Mouse (Mus musculus) left cerebral cortex, postnatal 10 days (tissue): ENCODE results near the gene Dock1. TPM values are rescaled to one million over a fixed set of nuclear protein-coding genes. Genes with fewer than 3 reads are reported as not detected.

Source experiments
- DNase-seq, 2 experiments: peaks; one replicate each; pipeline ENCODE4 v3.0.0; 2021 to 2022; ENCODE audit warnings: low spot score in 2 of 2, mixed read lengths in 1 of 2; ENCODE audit errors: extremely low spot score in 1 of 2
- intact Hi-C: fragments of 180-260 bp; cut with DNase I; formaldehyde crosslinking; loops from one replicate; pipeline ENCODE4 v1.15.1; 2025
- total RNA-seq, 2 experiments: library from RNA; stranded (reverse); gene quantifications; 2 replicates each; pipeline ENCODE4 v1.2.3; 2021

Gene Dock1
- total RNA-seq, 2 experiments from 2014 or later: 19.4 to 20.8 TPM

- intact Hi-C loops: no loop called here
- no peak for DNase-seq
Measured at GRCm38 (mm10) chr7:135194190-135194589, 523.7 kb downstream of the Dock1 start.

GRCm38 (mm10) chr7:135195631-135196030, 525.2 kb downstream of the Dock1 start:
- intact Hi-C loops: no loop called here
- no peak for DNase-seq

- no peak for DNase-seq
Measured at GRCm38 (mm10) chr7:135196828-135197227, 526.4 kb downstream of the Dock1 start.

GRCm38 (mm10) chr7:135203920-135204319, 533.5 kb downstream of the Dock1 start:
- intact Hi-C loops: no loop called here
- no peak for DNase-seq

More at GRCm38 (mm10) chr7:135196828-135197227, 526.4 kb downstream of the Dock1 start:
- intact Hi-C loops: no loop called here

- intact Hi-C loops: no loop called here
- DNase-seq: peak in 1 of 2 experiments; percentile 13
Measured at GRCm38 (mm10) chr7:135205111-135205510, 534.7 kb downstream of the Dock1 start.

GRCm38 (mm10) chr7:135208947-135209567, 538.6 kb downstream of the Dock1 start:
- no peak for DNase-seq
- intact Hi-C loops: no loop called here

- no peak for DNase-seq
- intact Hi-C loops: no loop called here
Measured at GRCm38 (mm10) chr7:135210296-135210695, 539.8 kb downstream of the Dock1 start.

GRCm38 (mm10) chr7:135210831-135211230, 540.4 kb downstream of the Dock1 start:
- intact Hi-C loops: no loop called here
- no peak for DNase-seq

GRCm38 (mm10) chr7:135212505-135212904, 542.1 kb downstream of the Dock1 start:
- intact Hi-C loops: no loop called here
- DNase-seq: peak in 1 of 2 experiments; percentile 28

- intact Hi-C loops: no loop called here
- DNase-seq: no peak
Measured at GRCm38 (mm10) chr7:135221475-135221874, 551.0 kb downstream of the Dock1 start.
